Mouse (Mus musculus) G1E (cell line): ENCODE results near the gene Fam193b.

ENCODE experiments used
- CTCF ChIP-seq: IDR thresholded peaks from 2 replicates; pipeline ENCODE4 v1.5.1; 2012; ENCODE audit warnings: low read depth, low read length, inconsistent platforms, mixed read lengths
- GATA1 ChIP-seq: IDR thresholded peaks from 2 replicates; pipeline ENCODE4 v1.6.1; 2012; ENCODE audit warnings: borderline replicate concordance, low read length, inconsistent platforms, mixed read lengths
- TAL1 ChIP-seq: conservative IDR thresholded peaks from 2 replicates; pipeline ENCODE4 v1.6.1; 2012; ENCODE audit warnings: low read depth, low read length, inconsistent platforms, mixed read lengths

DNA sequence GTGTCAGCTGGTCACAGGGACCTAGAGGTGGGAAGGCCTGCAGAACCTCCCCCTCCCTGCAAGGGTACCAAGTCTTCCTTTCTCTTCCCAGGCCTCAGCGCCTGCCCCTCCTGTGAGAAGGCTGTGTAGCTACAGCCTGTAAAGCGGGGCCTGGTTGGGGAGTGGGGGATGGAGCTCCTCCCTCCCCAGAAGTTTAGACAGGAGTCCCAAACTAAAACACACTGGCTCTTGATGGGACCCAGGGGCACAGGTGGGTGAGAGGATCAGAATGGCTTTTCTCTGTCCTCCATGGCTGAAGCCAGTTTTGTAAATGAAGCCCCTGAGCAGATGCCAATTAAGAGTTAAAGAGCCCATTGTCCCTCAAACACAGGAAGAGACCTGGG lies 36.7 kb upstream of the Fam193b start:
- no peak for TF ChIP-seq CTCF
- TF ChIP-seq TAL1, result no peak
- no peak for TF ChIP-seq GATA1
